Mouse (Mus musculus): ENCODE results near the gene Mmp19.

Mmp19 gene

GRCm38 (mm10) chr10:128802956-128803355 lies 12.2 kb downstream of the Mmp19 start:
- WGBS, result 69% methylated on average over 4 of the region's 4 CpGs

GRCm38 (mm10) chr10:128803361-128803760 lies 12.7 kb downstream of the Mmp19 start:
- 13% methylated on average over 6 of the region's 6 CpGs for WGBS

- under 1% methylated on average over 14 of the region's 14 CpGs for WGBS
These were observed 13.1 kb downstream of the Mmp19 start, which contains the start of gene Dnajc14 for GRCm38 (mm10) chr10:128803771-128804270. Gene Dnajc14, plus strand, starts transcription at chr10:128804062.

- under 1% methylated on average over 28 of the region's 28 CpGs for WGBS
These were observed 13.8 kb downstream of the Mmp19 start, which contains the start of gene Tmem198b for GRCm38 (mm10) chr10:128804271-128805091. Gene Tmem198b, minus strand, starts transcription at chr10:128804370.

GRCm38 (mm10) chr10:128805092-128806000 lies 14.6 kb downstream of the Mmp19 start:
- under 1% methylated on average over 59 of the region's 70 CpGs for WGBS

- 41% methylated on average over 6 of the region's 6 CpGs for WGBS
These were observed 15.4 kb downstream of the Mmp19 start for GRCm38 (mm10) chr10:128806086-128806485.

- 84% methylated on average over 8 of the region's 8 CpGs for WGBS
These were observed 16.3 kb downstream of the Mmp19 start for GRCm38 (mm10) chr10:128807018-128807417.

- 91% methylated on average over 13 of the region's 13 CpGs for WGBS
These were observed 26.3 kb downstream of the Mmp19 start, which contains the start of gene Sarnp for GRCm38 (mm10) chr10:128817033-128817432. Gene Sarnp, plus strand, starts transcription at chr10:128817333.

GRCm38 (mm10) chr10:128820217-128820616 lies 29.5 kb downstream of the Mmp19 start:
- 52% methylated on average over 4 of the region's 4 CpGs for WGBS

- under 1% methylated on average over 46 of the region's 46 CpGs for WGBS
These were observed 30.8 kb downstream of the Mmp19 start, which contains the start of gene Ormdl2 for GRCm38 (mm10) chr10:128821358-128822056. Gene Ormdl2, minus strand, starts transcription at chr10:128821645.

- 2% methylated on average over 13 of the region's 13 CpGs for WGBS
These were observed 31.4 kb downstream of the Mmp19 start for GRCm38 (mm10) chr10:128822135-128822534.

- WGBS, result 62% methylated on average over 4 of the region's 4 CpGs
These were observed 32.4 kb downstream of the Mmp19 start for GRCm38 (mm10) chr10:128823087-128823486.

- WGBS, result 95% methylated on average over 9 of the region's 9 CpGs
These were observed 33.1 kb downstream of the Mmp19 start for GRCm38 (mm10) chr10:128823821-128824220.

- WGBS, result 94% methylated on average over 5 of the region's 5 CpGs
These were observed 52.5 kb downstream of the Mmp19 start for GRCm38 (mm10) chr10:128843260-128843659.

GRCm38 (mm10) chr10:128845516-128845915 lies 54.8 kb downstream of the Mmp19 start:
- WGBS, result 44% methylated on average over 2 of the region's 2 CpGs

- 93% methylated on average over 4 of the region's 4 CpGs for WGBS
These were observed 56.0 kb downstream of the Mmp19 start for GRCm38 (mm10) chr10:128846664-128847063.

- WGBS, result 82% methylated on average over 2 of the region's 2 CpGs
These were observed 57.7 kb downstream of the Mmp19 start for GRCm38 (mm10) chr10:128848426-128848825.

GRCm38 (mm10) chr10:128850339-128850738 lies 59.6 kb downstream of the Mmp19 start:
- 80% methylated on average over 3 of the region's 3 CpGs for WGBS
